Mouse (Mus musculus) yolk sac, embryonic 10.5 days (tissue): ENCODE measurements around the gene Pdzrn4.

Source experiments
- DNase-seq: peaks from one replicate; pipeline ENCODE4 v3.0.0-alpha.2; 2017; ENCODE audit warnings: low spot score

Pdzrn4 gene

GRCm38 (mm10) chr15:92743624-92744023, 346.9 kb downstream of the Pdzrn4 start:
- no peak for DNase-seq

DNA sequence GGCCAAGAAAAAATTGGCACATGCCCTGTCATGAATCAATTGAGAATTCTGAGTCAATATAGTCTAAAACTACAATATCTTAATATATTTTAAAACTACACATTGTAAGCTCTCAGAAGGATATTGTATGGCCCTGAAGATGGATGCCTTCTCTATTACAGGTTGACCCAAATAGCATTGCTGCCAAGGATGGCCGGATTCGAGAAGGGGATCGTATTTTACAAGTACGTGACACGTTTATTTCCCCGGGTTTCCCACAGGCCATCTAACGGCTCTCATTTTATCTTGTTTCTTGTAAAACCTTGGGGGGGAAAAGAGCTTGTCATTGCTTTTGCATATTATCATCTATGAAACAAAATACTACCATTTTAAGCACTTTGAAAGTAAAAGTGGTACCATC, 349.4 kb downstream of the Pdzrn4 start:
- no peak for DNase-seq

DNA sequence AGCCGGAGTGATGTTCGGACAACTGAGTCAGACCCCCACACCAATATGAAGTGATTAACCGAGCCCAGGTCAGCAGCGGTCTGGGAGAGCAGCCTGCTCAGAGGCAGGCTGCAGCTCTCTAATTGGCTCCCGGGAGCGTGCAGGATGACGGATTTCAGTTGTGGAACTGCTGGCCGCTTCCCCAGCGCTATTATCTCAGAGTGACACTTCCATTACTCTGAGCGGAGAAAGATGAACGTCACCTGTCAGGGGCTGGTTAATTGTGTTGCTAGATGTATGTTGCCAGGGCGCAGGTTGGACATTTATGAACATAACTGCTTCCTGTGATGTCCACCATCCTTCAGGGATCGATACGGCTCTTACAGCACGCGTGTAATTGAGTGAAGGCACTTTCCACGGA, 355.5 kb downstream of the Pdzrn4 start:
- no peak for DNase-seq

DNA sequence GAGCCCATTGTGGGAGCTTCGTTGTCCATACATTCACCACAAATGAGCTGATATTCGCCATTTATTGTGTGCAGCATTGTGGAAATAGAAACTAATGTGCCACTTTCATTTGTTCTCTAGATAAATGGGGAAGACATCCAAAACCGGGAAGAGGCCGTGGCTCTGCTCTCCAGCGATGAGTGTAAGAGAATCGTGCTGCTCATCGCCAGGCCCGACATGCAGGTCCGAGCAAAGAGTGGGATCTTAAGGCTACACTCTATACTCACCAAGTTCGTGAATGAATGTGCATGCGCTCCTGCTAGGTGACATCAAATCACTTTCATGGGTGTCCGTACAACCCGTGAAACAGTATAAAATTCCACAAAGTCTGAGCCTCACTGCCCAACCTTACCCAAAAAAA, 355.9 kb downstream of the Pdzrn4 start:
- DNase-seq: no peak

GRCm38 (mm10) chr15:92757085-92757903, 360.6 kb downstream of the Pdzrn4 start:
- no peak for DNase-seq

DNA sequence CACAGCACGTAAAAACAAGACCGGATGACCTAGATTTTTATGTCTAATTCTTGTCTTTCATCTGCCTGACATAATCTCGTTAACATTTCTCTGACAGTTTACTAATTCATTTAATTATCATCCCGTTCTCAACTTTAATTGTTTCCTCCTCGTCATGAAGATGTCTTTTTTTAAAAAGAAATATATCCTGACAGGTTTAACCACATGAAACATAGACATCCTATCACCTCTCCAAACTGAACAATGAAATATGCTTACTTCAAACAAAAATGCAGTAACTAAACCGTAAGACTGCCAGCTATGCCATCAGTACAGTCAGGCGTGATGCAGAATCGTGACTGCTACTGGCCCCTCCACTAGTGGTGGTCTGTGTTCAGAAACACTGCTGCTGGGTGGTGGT, 362.3 kb downstream of the Pdzrn4 start:
- DNase-seq: no peak

DNA sequence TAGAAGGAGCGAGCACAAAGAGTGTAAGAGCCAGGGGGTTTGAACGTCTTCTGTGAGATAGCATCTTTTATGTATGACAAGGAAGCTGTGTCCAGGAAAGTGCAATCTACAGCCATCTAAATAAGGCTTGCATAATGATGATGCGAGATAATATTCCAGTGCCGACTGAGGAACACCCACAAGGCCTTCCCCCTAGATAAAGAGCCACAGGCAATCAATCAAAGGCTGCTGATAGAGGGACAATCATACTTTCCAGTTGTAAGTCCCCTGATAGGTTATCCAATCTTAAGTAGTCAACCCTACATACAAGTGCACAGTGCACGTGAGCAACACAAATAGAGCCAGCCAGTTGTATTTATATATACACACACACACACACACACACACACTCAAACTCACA, 366.6 kb downstream of the Pdzrn4 start:
- DNase-seq: no peak

DNA sequence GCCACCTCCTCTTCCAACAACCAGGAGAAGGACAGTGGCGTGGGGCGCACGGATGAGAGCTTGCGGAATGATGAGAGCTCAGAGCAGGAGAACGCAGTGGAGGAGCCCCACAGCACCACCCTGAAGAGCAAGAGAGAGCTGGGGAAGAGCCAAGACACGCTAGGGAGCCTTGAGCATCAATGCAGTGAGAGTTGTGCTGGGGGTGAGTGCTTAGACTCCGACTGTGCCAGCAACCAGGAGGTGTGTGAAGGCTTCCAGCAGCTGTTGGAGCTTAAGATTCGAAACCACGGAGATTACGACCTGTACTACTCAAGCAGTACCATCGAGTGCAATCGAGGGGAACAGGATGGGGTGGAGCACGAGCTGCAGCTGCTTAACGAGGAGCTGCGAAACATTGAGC, 372.9 kb downstream of the Pdzrn4 start:
- no peak for DNase-seq

DNA sequence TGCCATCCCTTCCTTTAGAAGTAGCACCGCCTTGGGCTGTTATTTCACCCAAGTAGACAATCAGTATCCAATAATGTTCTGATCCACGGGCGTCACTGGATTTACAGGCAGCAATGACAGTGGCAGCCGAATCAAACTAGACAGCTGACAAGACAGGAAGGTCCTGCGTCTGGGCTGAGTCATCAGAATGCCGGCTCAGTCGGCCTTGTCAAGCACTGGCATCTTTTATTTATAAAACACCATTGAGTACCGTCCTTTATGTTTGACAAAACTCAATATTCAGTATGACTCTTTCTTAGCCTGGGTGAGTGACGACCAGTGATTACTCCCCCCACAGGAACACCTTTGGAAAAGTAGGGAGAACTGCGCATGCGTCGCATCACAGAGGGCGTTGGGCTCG, 391.4 kb downstream of the Pdzrn4 start:
- no peak for DNase-seq

DNA sequence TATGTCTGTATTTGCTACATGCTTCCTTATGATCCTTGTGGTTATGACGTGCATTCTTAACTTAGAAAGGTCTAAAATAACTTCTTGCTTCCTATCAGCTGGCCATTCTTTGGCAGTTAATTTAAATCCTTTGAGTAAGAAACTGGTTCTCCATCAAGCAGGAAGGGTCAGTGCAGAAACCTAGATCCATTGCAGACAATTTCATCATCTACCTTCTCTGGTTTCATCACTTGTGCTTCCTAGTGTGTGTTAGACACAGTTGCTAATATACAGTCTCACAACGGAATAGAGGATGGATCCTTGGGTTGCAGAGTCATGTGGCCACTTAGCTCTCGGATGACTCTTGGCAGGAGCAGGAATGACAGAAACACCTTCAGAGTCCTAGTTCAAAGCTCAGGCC, 397.6 kb downstream of the Pdzrn4 start:
- DNase-seq: no peak

DNA sequence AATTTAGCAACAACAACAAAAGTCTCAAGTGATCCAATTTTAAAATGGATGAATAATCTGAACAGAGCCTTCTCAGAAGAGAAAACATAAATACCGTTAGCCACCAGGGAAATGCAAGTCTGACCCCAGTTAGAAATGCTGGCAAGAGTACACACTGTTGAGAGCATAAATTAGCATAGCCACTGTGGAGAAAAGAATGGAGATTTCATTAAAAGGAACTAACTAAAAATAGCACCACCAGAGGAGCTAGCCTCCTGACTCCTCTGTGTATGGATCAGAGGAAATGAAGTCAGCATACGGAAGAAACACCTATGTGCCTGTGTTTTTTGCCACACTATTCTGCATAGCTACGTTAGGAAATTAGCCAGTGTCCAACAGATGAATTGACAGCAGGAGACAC, 409.3 kb downstream of the Pdzrn4 start:
- DNase-seq: no peak

GRCm38 (mm10) chr15:92806352-92806751, 409.7 kb downstream of the Pdzrn4 start:
- no peak for DNase-seq
